Mouse (Mus musculus): Measurements from ENCODE around the gene Cyp2d22. TPM values are rescaled to one million over a fixed set of nuclear protein-coding genes. Genes with fewer than 3 reads are reported as not detected.
"Not testable (repeated sequence)": the region's sequence is repeated elsewhere in the genome, so short reads cannot be mapped to it uniquely, and the experiment has no call there.

Gene Cyp2d22
- polyA plus RNA-seq, 1 experiment from 2014 or later, result 5.9 TPM

GRCm38 (mm10) chr15:82372446-82372845 is 7.6 kb downstream of the Cyp2d22 start:
- ATAC-seq (ENCODE audit: insufficient number of reproducible peaks, insufficient read depth, low FRiP score, low read depth), result no peak
- WGBS, result 89% methylated on average over 6 of the region's 6 CpGs

GRCm38 (mm10) chr15:82368851-82369250 is 11.2 kb downstream of the Cyp2d22 start:
- Histone ChIP-seq H3K4me3 (ENCODE audit: low read depth, low read length) (no peak overlapping the region), H3K9ac (replicated peaks; ENCODE audit: low read depth, low read length) (no peak overlapping the region), H3K27me3 (ENCODE audit: control insufficient read depth, insufficient read depth, low read length) (no peaks in the 10 kb centered on the region), H3K27ac (ENCODE audit: low read length) (no peak overlapping the region), H3K9me3 (ENCODE audit: control insufficient read depth, low read depth, low read length) (no peaks in the 10 kb centered on the region), H3K36me3 (ENCODE audit: control insufficient read depth, insufficient read depth, low read length) (no peaks in the 10 kb centered on the region), H3K4me2 (replicated peaks; ENCODE audit: low read depth, low read length) (no peak overlapping the region), H3K4me1 (ENCODE audit: control insufficient read depth, insufficient read depth, low read length) (no peaks in the 10 kb centered on the region)
- ATAC-seq (ENCODE audit: insufficient number of reproducible peaks, insufficient read depth, low FRiP score, low read depth), result no peak
- WGBS, result 82% methylated on average over 1 of the region's 1 CpGs

More at GRCm38 (mm10) chr15:82372446-82372845, 7.6 kb downstream of the Cyp2d22 start:
- Histone ChIP-seq H3K4me3 (ENCODE audit: low read depth, low read length) (no peak overlapping the region), H3K36me3 (ENCODE audit: control insufficient read depth, insufficient read depth, low read length) (no peaks in the 10 kb centered on the region), H3K9ac (replicated peaks; ENCODE audit: low read depth, low read length) (no peak overlapping the region), H3K4me1 (ENCODE audit: control insufficient read depth, insufficient read depth, low read length) (peaks cover 10% of the 10 kb centered on the region), H3K4me2 (replicated peaks; ENCODE audit: low read depth, low read length) (no peak overlapping the region), H3K9me3 (ENCODE audit: control insufficient read depth, low read depth, low read length) (no peaks in the 10 kb centered on the region), H3K27me3 (ENCODE audit: control insufficient read depth, insufficient read depth, low read length) (no peaks in the 10 kb centered on the region), H3K27ac (ENCODE audit: low read length) (no peak overlapping the region)

GRCm38 (mm10) chr15:82368146-82368545 is 11.9 kb downstream of the Cyp2d22 start:
- WGBS, result 86% methylated on average over 4 of the region's 4 CpGs
- no peak overlapping the region for H3K4me2 ChIP-seq (replicated peaks; ENCODE audit: low read depth, low read length)

GRCm38 (mm10) chr15:82364561-82364960 is 15.5 kb downstream of the Cyp2d22 start:
- not testable (repeated sequence) for H3K27ac ChIP-seq (ENCODE audit: low read length); H3K9me3 ChIP-seq (ENCODE audit: control insufficient read depth, low read depth, low read length); H3K4me1 ChIP-seq (ENCODE audit: control insufficient read depth, insufficient read depth, low read length); H3K36me3 ChIP-seq (ENCODE audit: control insufficient read depth, insufficient read depth, low read length); ATAC-seq (ENCODE audit: insufficient number of reproducible peaks, insufficient read depth, low FRiP score, low read depth); H3K4me3 ChIP-seq (ENCODE audit: low read depth, low read length); H3K4me2 ChIP-seq (replicated peaks; ENCODE audit: low read depth, low read length); H3K27me3 ChIP-seq (ENCODE audit: control insufficient read depth, insufficient read depth, low read length); H3K9ac ChIP-seq (replicated peaks; ENCODE audit: low read depth, low read length)
- WGBS, result 23% methylated on average over 5 of the region's 9 CpGs

More at GRCm38 (mm10) chr15:82368146-82368545, 11.9 kb downstream of the Cyp2d22 start:
- no peak overlapping the region for H3K4me3 ChIP-seq (ENCODE audit: low read depth, low read length)
- H3K9me3 ChIP-seq (ENCODE audit: control insufficient read depth, low read depth, low read length), result no peaks in the 10 kb centered on the region
- no peaks in the 10 kb centered on the region for H3K36me3 ChIP-seq (ENCODE audit: control insufficient read depth, insufficient read depth, low read length)
- H3K4me1 ChIP-seq (ENCODE audit: control insufficient read depth, insufficient read depth, low read length), result no peaks in the 10 kb centered on the region
- H3K27me3 ChIP-seq (ENCODE audit: control insufficient read depth, insufficient read depth, low read length), result no peaks in the 10 kb centered on the region
- H3K9ac ChIP-seq (replicated peaks; ENCODE audit: low read depth, low read length), result no peak overlapping the region
- no peak for ATAC-seq (ENCODE audit: insufficient number of reproducible peaks, insufficient read depth, low FRiP score, low read depth)
- H3K27ac ChIP-seq (ENCODE audit: low read length), result no peak overlapping the region

GRCm38 (mm10) chr15:82363801-82364200 is 16.3 kb downstream of the Cyp2d22 start:
- WGBS, result 79% methylated on average over 7 of the region's 12 CpGs
- not testable (repeated sequence) for H3K4me2 ChIP-seq (replicated peaks; ENCODE audit: low read depth, low read length); H3K27me3 ChIP-seq (ENCODE audit: control insufficient read depth, insufficient read depth, low read length); H3K9ac ChIP-seq (replicated peaks; ENCODE audit: low read depth, low read length); H3K4me3 ChIP-seq (ENCODE audit: low read depth, low read length); H3K27ac ChIP-seq (ENCODE audit: low read length); H3K9me3 ChIP-seq (ENCODE audit: control insufficient read depth, low read depth, low read length); ATAC-seq (ENCODE audit: insufficient number of reproducible peaks, insufficient read depth, low FRiP score, low read depth); H3K36me3 ChIP-seq (ENCODE audit: control insufficient read depth, insufficient read depth, low read length); H3K4me1 ChIP-seq (ENCODE audit: control insufficient read depth, insufficient read depth, low read length)

GRCm38 (mm10) chr15:82362234-82362633 is 17.8 kb downstream of the Cyp2d22 start:
- Histone ChIP-seq H3K9me3 (ENCODE audit: control insufficient read depth, low read depth, low read length) (no peaks in the 10 kb centered on the region), H3K27me3 (ENCODE audit: control insufficient read depth, insufficient read depth, low read length) (no peaks in the 10 kb centered on the region), H3K4me1 (ENCODE audit: control insufficient read depth, insufficient read depth, low read length) (peaks cover 5% of the 10 kb centered on the region; the same call in 1 of the 2 replicates), H3K9ac (replicated peaks; ENCODE audit: low read depth, low read length) (no peak overlapping the region), H3K27ac (ENCODE audit: low read length) (no peak overlapping the region), H3K4me2 (replicated peaks; ENCODE audit: low read depth, low read length) (no peak overlapping the region), H3K4me3 (ENCODE audit: low read depth, low read length) (no peak overlapping the region), H3K36me3 (ENCODE audit: control insufficient read depth, insufficient read depth, low read length) (no peaks in the 10 kb centered on the region)
- no peak for ATAC-seq (ENCODE audit: insufficient number of reproducible peaks, insufficient read depth, low FRiP score, low read depth)
- 81% methylated on average over 4 of the region's 4 CpGs for WGBS

GRCm38 (mm10) chr15:82361459-82362018 is 18.5 kb downstream of the Cyp2d22 start:
- Histone ChIP-seq H3K9ac (replicated peaks; ENCODE audit: low read depth, low read length) (no peak overlapping the region), H3K27me3 (ENCODE audit: control insufficient read depth, insufficient read depth, low read length) (no peaks in the 10 kb centered on the region), H3K9me3 (ENCODE audit: control insufficient read depth, low read depth, low read length) (no peaks in the 10 kb centered on the region), H3K27ac (ENCODE audit: low read length) (no peak overlapping the region), H3K36me3 (ENCODE audit: control insufficient read depth, insufficient read depth, low read length) (no peaks in the 10 kb centered on the region), H3K4me1 (ENCODE audit: control insufficient read depth, insufficient read depth, low read length) (peaks cover 5% of the 10 kb centered on the region; the same call in 1 of the 2 replicates), H3K4me3 (ENCODE audit: low read depth, low read length) (no peak overlapping the region), H3K4me2 (replicated peaks; ENCODE audit: low read depth, low read length) (no peak overlapping the region)
- WGBS, result 70% methylated on average over 11 of the region's 11 CpGs
- 0 out of 2 replicates have a peak, but pooled peaks have one; percentile 37 for ATAC-seq (ENCODE audit: insufficient number of reproducible peaks, insufficient read depth, low FRiP score, low read depth)

GRCm38 (mm10) chr15:82358431-82359260 is 21.4 kb downstream of the Cyp2d22 start:
- WGBS, result 58% methylated on average over 22 of the region's 22 CpGs
- H3K9me3 ChIP-seq (ENCODE audit: control insufficient read depth, low read depth, low read length), result no peaks in the 10 kb centered on the region
- H3K4me3 ChIP-seq (ENCODE audit: low read depth, low read length), result no peak overlapping the region
- H3K9ac ChIP-seq (replicated peaks; ENCODE audit: low read depth, low read length), result 0 out of 2 replicates have a peak overlapping the region, but pooled peaks have one; percentile 18
- ATAC-seq (ENCODE audit: insufficient number of reproducible peaks, insufficient read depth, low FRiP score, low read depth), result no peak
- no peaks in the 10 kb centered on the region for H3K36me3 ChIP-seq (ENCODE audit: control insufficient read depth, insufficient read depth, low read length)
- H3K4me1 ChIP-seq (ENCODE audit: control insufficient read depth, insufficient read depth, low read length), result peaks cover 8% of the 10 kb centered on the region; the same call in 1 of the 2 replicates
- H3K27ac ChIP-seq (ENCODE audit: low read length), result peak overlapping the region; percentile 39; the same call in 1 of the 2 replicates
- no peak overlapping the region for H3K4me2 ChIP-seq (replicated peaks; ENCODE audit: low read depth, low read length)
- H3K27me3 ChIP-seq (ENCODE audit: control insufficient read depth, insufficient read depth, low read length), result no peaks in the 10 kb centered on the region

Measured in stomach, embryonic 14.5 days (tissue).